Mouse (Mus musculus) brain, embryonic 14.5 days (tissue): ENCODE measurements around the gene Pask. TPM values are rescaled to one million over a fixed set of nuclear protein-coding genes. Genes with fewer than 3 reads are reported as not detected.
A peak's percentile ranks its signal among the peaks of the same experiment; 100 is the strongest.

Experiments
- DNase-seq: peaks from one replicate; pipeline ENCODE4 v3.0.0-alpha.2; 2011; ENCODE audit warnings: low read depth
- CTCF ChIP-seq: fragments of 200-500 bp; IDR thresholded peaks from 2 replicates; pipeline ENCODE4 v1.5.1; 2012; ENCODE audit warnings: inconsistent platforms, mild to moderate bottlenecking, moderate library complexity, borderline replicate concordance; ENCODE audit not compliant: insufficient read depth, insufficient read length; ENCODE audit errors: extremely low read depth
- POLR2A ChIP-seq: fragments of 200-500 bp; IDR thresholded peaks from 2 replicates; pipeline ENCODE4 v1.6.1; 2012; ENCODE audit warnings: mild to moderate bottlenecking, inconsistent platforms, borderline replicate concordance; ENCODE audit not compliant: poor library complexity, insufficient read depth, insufficient read length, severe bottlenecking; ENCODE audit errors: extremely low read depth
- polyA plus RNA-seq: library from polyadenylated mRNA; depleted of rRNA; stranded (reverse); fragments of >200 nt; gene quantifications from 2 replicates; pipeline ENCODE4 v1.2.3, GENCODE M21; 2012; rRNA removed

Gene Pask
- 11.9 and 15.1 TPM in 2 replicates for polyA plus RNA-seq

GRCm38 (mm10) chr1:93342648-93343503 lies at the start of gene Pask, which contains the start of gene Ppp1r7:
Pask (minus strand) TSS chr1:93343482.
Ppp1r7 (plus strand) TSS chr1:93342854.
- TF ChIP-seq POLR2A (no peak), CTCF (no peak)
- DNase-seq, result peak; percentile 99

GRCm38 (mm10) chr1:93388906-93389305 lies 45.6 kb upstream of the Pask start:
- DNase-seq, result no peak
- no peak for TF ChIP-seq CTCF
- no peak for TF ChIP-seq POLR2A

GRCm38 (mm10) chr1:93387198-93387597 lies 43.9 kb upstream of the Pask start:
- TF ChIP-seq POLR2A, result no peak
- DNase-seq, result no peak

DNA sequence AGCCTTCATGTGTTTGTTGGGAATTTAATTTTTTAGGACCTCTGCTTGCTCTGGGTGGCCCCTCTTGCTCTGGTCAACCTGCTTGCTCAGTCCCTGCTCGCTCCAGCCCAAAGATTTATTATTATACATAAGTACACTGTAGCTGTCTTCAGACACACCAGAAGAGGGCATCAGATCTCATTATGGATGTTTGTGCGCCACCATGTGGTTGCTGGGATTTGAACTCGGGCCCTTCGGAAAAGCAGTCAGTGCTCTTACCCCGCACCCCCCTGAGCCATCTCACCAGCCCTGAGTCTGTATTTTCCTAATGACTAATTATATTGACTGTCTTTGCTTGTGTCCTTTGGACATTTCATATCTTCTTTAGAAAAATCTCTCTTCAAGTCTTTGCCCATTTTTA lies 35.8 kb upstream of the Pask start:
- TF ChIP-seq POLR2A, result no peak
- TF ChIP-seq CTCF, result no peak
- DNase-seq, result no peak

DNA sequence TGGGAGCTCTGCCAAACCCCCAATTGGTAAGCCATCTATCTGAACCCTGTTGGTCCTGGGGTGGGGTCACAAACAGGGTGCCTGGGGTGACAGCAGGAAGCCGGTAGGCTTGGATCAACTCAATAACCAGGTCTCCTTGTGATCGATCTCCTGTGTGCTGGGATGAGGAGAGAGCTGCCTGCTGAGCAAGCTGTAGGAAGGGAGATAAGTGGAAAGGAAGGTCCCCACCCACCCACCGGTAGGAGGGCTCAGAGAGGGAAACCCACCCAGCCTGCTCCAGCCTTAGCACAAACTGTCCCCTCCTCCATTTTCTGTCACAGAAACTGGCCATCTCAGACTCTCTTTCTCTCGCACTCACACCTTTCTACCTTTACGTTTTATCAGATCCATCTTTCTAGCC lies 34.0 kb upstream of the Pask start:
- no peak for DNase-seq
- TF ChIP-seq POLR2A, result no peak
- TF ChIP-seq CTCF, result no peak

- DNase-seq, result no peak
- TF ChIP-seq CTCF (no peak), POLR2A (no peak)
These were observed 30.4 kb upstream of the Pask start, which contains the start of gene Ano7 for GRCm38 (mm10) chr1:93373665-93374064. Ano7 (plus strand) TSS chr1:93373930.

GRCm38 (mm10) chr1:93365641-93366040 lies 22.4 kb upstream of the Pask start:
- no peak for DNase-seq
- TF ChIP-seq CTCF (no peak), POLR2A (no peak)

DNA sequence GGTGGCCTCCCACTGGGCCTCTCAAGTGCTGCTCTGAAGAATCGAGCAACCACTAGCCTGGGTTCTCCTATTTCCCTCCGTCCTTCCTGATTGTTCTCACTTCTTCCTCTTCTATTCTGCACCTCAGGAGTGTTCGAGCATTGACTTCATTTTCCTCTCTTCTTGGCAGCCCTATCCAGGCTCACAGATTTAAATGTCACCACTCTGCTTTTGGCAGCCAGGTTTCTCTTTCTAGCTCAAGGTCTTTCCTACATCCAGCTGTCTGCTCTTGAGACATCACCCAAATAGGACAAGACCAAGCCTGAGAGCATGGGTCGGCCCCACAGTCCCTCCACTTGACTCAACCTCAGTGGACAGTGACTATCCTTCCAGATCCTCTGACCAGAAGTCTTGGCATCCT lies 19.4 kb upstream of the Pask start:
- TF ChIP-seq CTCF, result no peak
- no peak for TF ChIP-seq POLR2A

GRCm38 (mm10) chr1:93352724-93353123 lies 9.4 kb upstream of the Pask start:
- TF ChIP-seq CTCF, result no peak
- no peak for TF ChIP-seq POLR2A
- no peak for DNase-seq

More for the DNA sequence above, 19.4 kb upstream of the Pask start:
- DNase-seq, result no peak

DNA sequence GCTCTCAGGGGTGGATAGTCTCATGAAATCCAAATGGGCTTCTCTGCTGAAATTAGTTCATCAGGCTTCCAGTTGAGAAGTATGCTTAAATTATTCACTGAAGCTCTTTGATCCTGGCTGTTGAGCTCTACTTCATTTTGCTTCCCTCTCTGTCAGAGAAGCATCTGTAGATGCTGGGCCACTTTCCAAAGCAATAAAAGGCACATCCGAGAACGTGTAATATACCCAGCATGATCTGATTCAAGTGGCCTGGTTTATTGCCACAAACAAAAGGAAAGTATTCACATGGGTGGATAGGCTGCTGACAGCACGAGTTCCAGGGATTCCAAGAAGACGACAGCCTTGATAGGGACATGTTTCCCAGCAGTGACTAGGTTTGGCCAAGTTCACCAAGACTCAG lies 6.4 kb upstream of the Pask start:
- DNase-seq, result peak; percentile 1
- no peak for TF ChIP-seq CTCF
- no peak for TF ChIP-seq POLR2A

GRCm38 (mm10) chr1:93347176-93347575 lies 3.9 kb upstream of the Pask start:
- no peak for DNase-seq
- TF ChIP-seq CTCF (no peak), POLR2A (no peak)

- TF ChIP-seq POLR2A, result peak; percentile 49; the same call in 1 of the 2 replicates
- TF ChIP-seq CTCF, result peak; percentile 7; the same call in 1 of the 2 replicates
These were observed 294 bp upstream of the Pask start for GRCm38 (mm10) chr1:93343504-93344047.

More at GRCm38 (mm10) chr1:93343504-93344047, 294 bp upstream of the Pask start:
- peak; percentile 99 for DNase-seq
